Mouse (Mus musculus): ENCODE results near the gene Nf2.

- TF ChIP-seq CTCF (IDR thresholded peaks at IDR 0.05; ENCODE audit: low read depth, low read length) (peak; percentile 22), POLR2A (IDR thresholded peaks at IDR 0.05; ENCODE audit: insufficient read depth, low read length) (no peak), EP300 (IDR thresholded peaks at IDR 0.05; ENCODE audit: insufficient read depth, low read depth, low read length) (no peak)
Observed at GRCm38 (mm10) chr11:4885385-4885903, 36.1 kb upstream of the Nf2 start.
